Mouse (Mus musculus): Measurements from ENCODE around the gene Atp2b2. TPM values are rescaled to one million over a fixed set of nuclear protein-coding genes. Genes with fewer than 3 reads are reported as not detected.

The Atp2b2 gene
- polyA plus RNA-seq, 1 experiment from 2014 or later = 0.15 TPM

DNA sequence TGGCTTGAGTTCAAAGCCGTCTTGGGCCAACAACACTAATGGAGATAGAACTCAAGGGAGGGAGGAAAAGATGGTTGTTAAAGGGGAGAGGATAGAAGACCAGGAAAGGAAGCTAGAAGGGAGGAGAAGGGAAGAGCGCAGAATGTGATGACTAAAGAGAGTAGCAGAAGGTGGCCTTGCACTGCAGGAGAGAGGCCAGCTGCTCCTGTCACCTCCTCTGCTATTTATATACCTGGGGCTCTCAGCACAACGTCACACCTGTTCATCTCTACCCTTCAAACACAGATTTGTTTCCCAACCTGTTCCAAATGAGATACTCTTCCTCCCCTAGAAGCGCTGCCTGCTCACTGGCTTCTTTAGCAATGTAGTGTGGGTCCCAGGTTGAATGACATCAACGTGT lies 101.1 kb downstream of the Atp2b2 start:
- Histone ChIP-seq H3K27ac (ENCODE audit: low read length) (no peak overlapping the region), H3K4me1 (replicated peaks; ENCODE audit: control insufficient read depth, insufficient read depth, low read length) (peaks cover 3% of the 10 kb centered on the region; the same call in 1 of the 2 replicates), H3K9me3 (ENCODE audit: control insufficient read depth, low read length) (no peaks in the 10 kb centered on the region), H3K4me2 (ENCODE audit: low read depth, low read length) (no peak overlapping the region), H3K4me3 (ENCODE audit: low read length) (no peak overlapping the region), H3K36me3 (ENCODE audit: control insufficient read depth, insufficient read depth, low read length) (no peaks in the 10 kb centered on the region), H3K9ac (ENCODE audit: low read length) (no peak overlapping the region), H3K27me3 (ENCODE audit: control insufficient read depth, insufficient read depth, low read depth, low read length) (no peaks in the 10 kb centered on the region)
- no peak for ATAC-seq (ENCODE audit: low read depth)
- WGBS = 63% methylated on average over 5 of the region's 5 CpGs

DNA sequence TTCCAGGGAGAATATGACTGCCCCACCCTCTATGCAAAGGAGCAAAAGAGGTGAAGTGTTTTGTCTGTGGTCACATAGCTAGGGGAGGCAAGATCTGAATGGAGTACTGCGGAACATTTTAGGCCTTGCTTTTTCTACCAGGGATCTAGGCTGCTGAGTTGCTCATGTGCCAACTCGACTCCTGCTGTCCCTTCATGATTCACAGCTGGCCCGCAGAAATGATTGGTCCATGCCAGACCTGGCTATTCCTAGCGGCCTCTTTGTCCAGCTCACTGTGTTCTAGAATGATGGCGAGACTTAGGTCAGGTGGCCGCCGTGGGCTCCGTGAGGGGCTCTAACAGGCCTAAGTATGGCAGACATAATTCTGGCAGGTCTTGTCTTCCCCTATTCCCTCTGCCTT lies 103.0 kb downstream of the Atp2b2 start:
- WGBS = 90% methylated on average over 8 of the region's 8 CpGs
- Histone ChIP-seq H3K4me1 (replicated peaks; ENCODE audit: control insufficient read depth, insufficient read depth, low read length) (peaks cover 3% of the 10 kb centered on the region; the same call in 1 of the 2 replicates), H3K9ac (ENCODE audit: low read length) (no peak overlapping the region), H3K4me3 (ENCODE audit: low read length) (no peak overlapping the region), H3K36me3 (ENCODE audit: control insufficient read depth, insufficient read depth, low read length) (no peaks in the 10 kb centered on the region), H3K27ac (ENCODE audit: low read length) (no peak overlapping the region), H3K27me3 (ENCODE audit: control insufficient read depth, insufficient read depth, low read depth, low read length) (no peaks in the 10 kb centered on the region), H3K9me3 (ENCODE audit: control insufficient read depth, low read length) (no peaks in the 10 kb centered on the region), H3K4me2 (ENCODE audit: low read depth, low read length) (no peak overlapping the region)
- ATAC-seq (ENCODE audit: low read depth) = no peak

DNA sequence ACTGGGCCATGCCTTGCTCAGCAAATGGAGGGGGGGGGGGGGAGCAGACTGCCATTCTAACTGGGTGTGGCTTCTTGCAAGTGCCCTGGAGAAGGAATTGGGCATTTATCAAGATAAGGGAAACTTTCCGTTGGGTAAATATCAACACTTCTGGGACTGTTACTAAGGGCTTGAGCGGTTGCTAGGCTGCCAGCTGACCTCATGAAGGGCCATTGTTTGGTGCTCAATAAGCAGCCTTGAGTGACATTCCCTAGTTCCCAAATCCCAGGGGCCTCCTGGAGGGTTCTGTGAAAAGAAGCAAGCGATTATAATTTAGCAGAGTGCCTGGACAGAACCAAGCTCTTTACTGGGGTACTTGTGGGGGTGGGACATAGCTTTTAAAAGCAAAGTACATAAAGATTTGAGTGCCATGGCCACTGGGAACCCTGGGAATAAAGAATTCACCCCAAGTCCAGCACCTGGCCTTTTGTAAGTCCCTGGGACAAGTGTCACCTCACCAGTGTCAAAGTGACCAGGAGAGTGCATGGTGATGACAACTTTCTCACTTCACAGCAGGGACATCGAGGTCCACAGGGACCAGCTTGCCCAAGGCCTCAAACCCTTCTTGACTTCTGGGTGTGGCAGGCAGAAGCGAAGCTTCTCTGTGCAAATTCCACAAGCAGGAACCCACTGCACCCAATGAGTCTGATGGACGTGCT lies 105.5 kb downstream of the Atp2b2 start:
- Histone ChIP-seq H3K4me2 (ENCODE audit: low read depth, low read length) (no peak overlapping the region), H3K36me3 (ENCODE audit: control insufficient read depth, insufficient read depth, low read length) (no peaks in the 10 kb centered on the region), H3K4me1 (replicated peaks; ENCODE audit: control insufficient read depth, insufficient read depth, low read length) (peaks cover 3% of the 10 kb centered on the region; the same call in 1 of the 2 replicates), H3K27me3 (ENCODE audit: control insufficient read depth, insufficient read depth, low read depth, low read length) (no peaks in the 10 kb centered on the region), H3K4me3 (ENCODE audit: low read length) (no peak overlapping the region), H3K9ac (ENCODE audit: low read length) (no peak overlapping the region), H3K9me3 (ENCODE audit: control insufficient read depth, low read length) (no peaks in the 10 kb centered on the region), H3K27ac (ENCODE audit: low read length) (peak overlapping the region; percentile 14)
- WGBS = 29% methylated on average over 6 of the region's 6 CpGs
- peak; percentile 69 for ATAC-seq (ENCODE audit: low read depth)

DNA sequence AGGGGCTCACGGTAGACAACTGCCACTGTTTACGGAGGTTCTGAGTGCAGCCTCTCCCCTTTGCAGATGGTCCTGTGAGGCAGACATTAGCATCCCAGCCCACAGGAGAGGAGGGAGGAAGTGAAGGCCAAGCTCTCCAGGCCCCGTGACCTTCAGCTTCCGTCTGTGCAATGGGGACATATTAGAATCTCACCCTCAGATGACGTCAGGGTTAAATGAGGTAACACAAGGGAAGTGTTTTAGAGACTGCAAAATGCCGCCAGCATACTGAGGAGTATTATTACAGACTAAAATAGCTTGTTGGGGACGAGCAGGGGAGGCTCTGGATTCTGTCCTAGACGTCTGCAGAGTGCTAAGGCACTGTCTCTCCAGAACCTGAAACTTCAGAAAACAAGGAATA lies 106.3 kb downstream of the Atp2b2 start:
- WGBS = 52% methylated on average over 8 of the region's 8 CpGs
- no peaks in the 10 kb centered on the region for H3K9me3 ChIP-seq (ENCODE audit: control insufficient read depth, low read length)
- H3K9ac ChIP-seq (ENCODE audit: low read length) = no peak overlapping the region
- H3K4me2 ChIP-seq (ENCODE audit: low read depth, low read length) = no peak overlapping the region
- no peak overlapping the region for H3K27ac ChIP-seq (ENCODE audit: low read length)
- no peaks in the 10 kb centered on the region for H3K27me3 ChIP-seq (ENCODE audit: control insufficient read depth, insufficient read depth, low read depth, low read length)
- no peaks in the 10 kb centered on the region for H3K36me3 ChIP-seq (ENCODE audit: control insufficient read depth, insufficient read depth, low read length)
- ATAC-seq (ENCODE audit: low read depth) = no peak
- H3K4me1 ChIP-seq (replicated peaks; ENCODE audit: control insufficient read depth, insufficient read depth, low read length) = peaks cover 3% of the 10 kb centered on the region; the same call in 1 of the 2 replicates
- no peak overlapping the region for H3K4me3 ChIP-seq (ENCODE audit: low read length)

DNA sequence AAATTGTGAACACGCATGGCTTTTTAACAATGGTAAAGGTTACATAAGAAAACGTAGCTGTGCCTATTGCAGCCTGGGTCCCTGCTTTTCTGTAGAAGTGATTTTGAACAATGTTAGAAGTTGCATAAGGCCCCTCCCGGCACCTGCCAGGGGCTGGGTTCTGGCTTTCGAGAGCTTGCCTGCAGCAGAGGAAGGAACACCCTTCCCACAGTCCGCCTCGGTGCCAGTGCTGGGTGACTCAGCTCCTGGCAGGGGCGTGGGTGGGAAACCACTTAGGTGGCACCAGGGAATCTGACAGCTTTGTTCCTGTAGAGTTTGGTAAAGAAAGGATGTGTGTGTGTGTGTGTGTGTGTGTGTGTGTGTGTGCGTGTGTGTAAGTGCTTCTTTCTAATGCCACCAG lies 107.7 kb downstream of the Atp2b2 start:
- no peak overlapping the region for H3K4me3 ChIP-seq (ENCODE audit: low read length)
- no peak overlapping the region for H3K27ac ChIP-seq (ENCODE audit: low read length)
- H3K9ac ChIP-seq (ENCODE audit: low read length) = no peak overlapping the region
- 53% methylated on average over 8 of the region's 8 CpGs for WGBS
- H3K4me2 ChIP-seq (ENCODE audit: low read depth, low read length) = no peak overlapping the region
- H3K36me3 ChIP-seq (ENCODE audit: control insufficient read depth, insufficient read depth, low read length) = no peaks in the 10 kb centered on the region
- peak; percentile 70 for ATAC-seq (ENCODE audit: low read depth)
- peaks cover 3% of the 10 kb centered on the region; the same call in 1 of the 2 replicates for H3K4me1 ChIP-seq (replicated peaks; ENCODE audit: control insufficient read depth, insufficient read depth, low read length)
- H3K9me3 ChIP-seq (ENCODE audit: control insufficient read depth, low read length) = no peaks in the 10 kb centered on the region
- H3K27me3 ChIP-seq (ENCODE audit: control insufficient read depth, insufficient read depth, low read depth, low read length) = no peaks in the 10 kb centered on the region

DNA sequence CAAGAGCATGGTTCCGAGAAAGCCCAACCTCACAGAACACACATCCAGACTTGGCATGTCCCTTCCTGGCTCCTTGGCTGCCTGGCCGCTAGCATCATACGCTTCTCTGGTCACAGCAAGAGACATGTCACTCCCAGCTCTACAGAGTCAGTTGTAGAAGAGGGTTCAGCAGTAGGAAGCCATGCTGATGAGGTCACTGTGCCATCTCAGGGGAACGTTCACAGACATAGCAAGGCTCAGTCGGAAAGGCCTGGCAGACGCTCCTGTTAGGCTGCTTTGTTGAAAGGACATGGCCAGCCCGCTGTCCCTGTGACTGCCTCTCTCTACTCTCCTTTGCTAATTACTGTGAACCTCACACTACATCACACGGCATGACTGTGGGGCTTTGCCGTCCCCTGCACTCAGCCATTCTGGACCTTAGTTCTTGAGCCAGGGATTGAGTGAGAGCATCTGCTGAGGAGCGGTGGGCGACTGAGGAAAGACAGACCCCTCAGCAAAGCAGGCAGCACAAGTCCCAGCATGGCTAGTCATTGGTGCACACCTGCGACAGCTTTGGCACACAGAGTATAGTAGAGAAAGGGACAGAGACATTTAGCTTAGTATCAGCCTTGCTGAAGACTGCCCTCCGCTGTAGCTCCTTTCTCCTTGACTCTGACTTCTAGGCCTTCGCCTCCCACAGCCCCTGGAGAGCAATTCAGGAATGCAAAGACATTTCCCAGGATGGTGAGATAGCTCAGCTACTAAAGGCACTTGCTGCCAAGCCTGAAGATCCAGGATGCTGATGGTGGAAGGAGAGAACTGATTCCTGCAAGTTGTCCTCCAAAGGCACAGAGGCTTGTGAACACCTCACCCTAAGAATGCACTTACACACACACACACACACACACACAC lies 108.9 kb downstream of the Atp2b2 start:
- no peak overlapping the region for H3K27ac ChIP-seq (ENCODE audit: low read length)
- 65% methylated on average over 14 of the region's 14 CpGs for WGBS

DNA sequence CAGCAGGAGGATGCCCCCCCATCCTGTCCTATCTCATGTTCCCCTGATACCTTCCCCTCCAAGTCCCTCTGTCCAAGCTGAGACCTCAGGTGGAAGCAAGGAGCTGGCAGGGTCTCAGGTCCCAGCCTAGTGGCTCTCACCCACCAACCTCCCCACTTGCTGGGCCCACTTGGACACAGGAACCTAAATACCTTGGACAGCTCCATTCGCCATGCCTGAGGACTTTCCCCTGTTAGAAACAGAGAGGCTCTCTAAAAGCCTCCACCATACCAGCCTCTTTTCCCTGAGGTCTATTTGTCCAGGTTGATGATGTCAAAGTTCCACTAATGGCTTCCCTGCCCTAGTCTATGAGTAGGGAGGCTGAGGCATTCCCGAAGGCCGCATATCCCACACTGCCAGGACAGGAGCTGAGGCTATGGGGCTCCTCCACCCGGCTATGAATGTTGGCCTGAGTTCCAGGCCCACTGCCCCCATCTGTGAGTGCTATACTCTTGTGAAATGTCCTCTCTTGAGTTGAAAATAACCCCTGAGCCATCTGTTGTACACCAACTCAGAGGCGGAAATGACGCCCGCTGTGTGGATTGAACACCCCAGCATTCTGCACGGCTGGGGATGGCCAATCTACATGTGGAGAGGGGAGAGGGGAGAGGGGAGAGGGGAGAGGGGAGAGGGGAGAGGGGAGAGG lies 113.1 kb downstream of the Atp2b2 start:
- WGBS = 86% methylated on average over 7 of the region's 8 CpGs

More for the DNA sequence above, 108.9 kb downstream of the Atp2b2 start:
- Histone ChIP-seq H3K4me1 (replicated peaks; ENCODE audit: control insufficient read depth, insufficient read depth, low read length) (peaks cover 3% of the 10 kb centered on the region; the same call in 1 of the 2 replicates), H3K36me3 (ENCODE audit: control insufficient read depth, insufficient read depth, low read length) (no peaks in the 10 kb centered on the region), H3K27me3 (ENCODE audit: control insufficient read depth, insufficient read depth, low read depth, low read length) (no peaks in the 10 kb centered on the region), H3K4me3 (ENCODE audit: low read length) (no peak overlapping the region), H3K9ac (ENCODE audit: low read length) (no peak overlapping the region), H3K4me2 (ENCODE audit: low read depth, low read length) (no peak overlapping the region), H3K9me3 (ENCODE audit: control insufficient read depth, low read length) (no peaks in the 10 kb centered on the region)
- ATAC-seq (ENCODE audit: low read depth) = no peak

DNA sequence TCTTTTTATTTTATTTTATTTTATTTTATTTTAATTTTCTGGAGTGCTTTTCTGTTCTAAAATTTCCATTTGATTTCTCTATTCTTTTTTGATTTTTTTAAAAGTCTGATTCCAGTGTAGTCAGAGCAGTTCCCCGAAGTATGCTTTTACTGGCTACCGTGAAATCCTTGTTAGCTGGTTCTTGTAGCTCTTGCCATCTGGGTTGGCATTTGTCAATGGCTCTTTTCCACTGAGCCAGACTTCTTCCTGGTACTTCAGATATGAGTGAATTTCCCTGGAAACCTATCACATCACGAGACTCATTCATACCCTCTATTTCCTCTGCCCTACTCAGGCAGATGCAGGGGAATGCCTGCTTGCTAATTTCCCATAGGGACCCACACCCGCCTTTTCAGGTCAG lies 119.2 kb downstream of the Atp2b2 start:
- no peak for ATAC-seq (ENCODE audit: low read depth)
- Histone ChIP-seq H3K9ac (ENCODE audit: low read length) (no peak overlapping the region), H3K27ac (ENCODE audit: low read length) (no peak overlapping the region), H3K4me2 (ENCODE audit: low read depth, low read length) (no peak overlapping the region), H3K36me3 (ENCODE audit: control insufficient read depth, insufficient read depth, low read length) (no peaks in the 10 kb centered on the region), H3K27me3 (ENCODE audit: control insufficient read depth, insufficient read depth, low read depth, low read length) (no peaks in the 10 kb centered on the region), H3K4me1 (replicated peaks; ENCODE audit: control insufficient read depth, insufficient read depth, low read length) (no peaks in the 10 kb centered on the region), H3K4me3 (ENCODE audit: low read length) (no peak overlapping the region), H3K9me3 (ENCODE audit: control insufficient read depth, low read length) (no peaks in the 10 kb centered on the region)
- WGBS = 81% methylated on average over 4 of the region's 4 CpGs

More for the DNA sequence above, 113.1 kb downstream of the Atp2b2 start:
- H3K9me3 ChIP-seq (ENCODE audit: control insufficient read depth, low read length) = no peaks in the 10 kb centered on the region
- no peak overlapping the region for H3K27ac ChIP-seq (ENCODE audit: low read length)
- H3K4me2 ChIP-seq (ENCODE audit: low read depth, low read length) = no peak overlapping the region
- no peaks in the 10 kb centered on the region for H3K4me1 ChIP-seq (replicated peaks; ENCODE audit: control insufficient read depth, insufficient read depth, low read length)
- H3K36me3 ChIP-seq (ENCODE audit: control insufficient read depth, insufficient read depth, low read length) = no peaks in the 10 kb centered on the region
- H3K9ac ChIP-seq (ENCODE audit: low read length) = no peak overlapping the region
- no peak for ATAC-seq (ENCODE audit: low read depth)
- H3K27me3 ChIP-seq (ENCODE audit: control insufficient read depth, insufficient read depth, low read depth, low read length) = no peaks in the 10 kb centered on the region
- no peak overlapping the region for H3K4me3 ChIP-seq (ENCODE audit: low read length)

DNA sequence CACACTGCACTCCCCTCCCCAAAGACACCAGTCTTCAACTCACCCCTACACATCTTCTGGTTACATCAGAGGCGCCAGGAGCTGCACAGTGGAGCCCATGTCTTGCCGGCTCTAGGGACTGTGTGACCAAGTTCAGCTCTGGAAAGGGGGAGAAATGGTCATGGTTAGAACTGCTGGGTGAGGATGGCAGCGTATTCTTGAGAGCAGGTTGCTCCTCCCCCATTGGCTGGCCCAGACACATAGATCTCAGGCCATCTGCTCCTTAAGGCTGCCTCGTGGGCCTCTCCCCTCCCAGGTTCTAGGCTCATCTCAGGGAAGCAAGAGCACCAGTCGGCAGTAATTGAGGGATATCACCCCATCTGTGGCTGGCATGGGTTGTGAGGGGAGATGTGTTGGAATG lies 121.9 kb downstream of the Atp2b2 start:
- no peaks in the 10 kb centered on the region for H3K36me3 ChIP-seq (ENCODE audit: control insufficient read depth, insufficient read depth, low read length)
- H3K4me3 ChIP-seq (ENCODE audit: low read length) = no peak overlapping the region
- no peaks in the 10 kb centered on the region for H3K4me1 ChIP-seq (replicated peaks; ENCODE audit: control insufficient read depth, insufficient read depth, low read length)
- no peak overlapping the region for H3K4me2 ChIP-seq (ENCODE audit: low read depth, low read length)
- no peak overlapping the region for H3K9ac ChIP-seq (ENCODE audit: low read length)
- no peak for ATAC-seq (ENCODE audit: low read depth)
- H3K27me3 ChIP-seq (ENCODE audit: control insufficient read depth, insufficient read depth, low read depth, low read length) = no peaks in the 10 kb centered on the region
- no peaks in the 10 kb centered on the region for H3K9me3 ChIP-seq (ENCODE audit: control insufficient read depth, low read length)
- H3K27ac ChIP-seq (ENCODE audit: low read length) = no peak overlapping the region
- 62% methylated on average over 5 of the region's 5 CpGs for WGBS

Data from lung, embryonic 16.5 days (tissue).